Mouse (Mus musculus): ENCODE data around the gene Tppp. TPM values are rescaled to one million over a fixed set of nuclear protein-coding genes. Genes with fewer than 3 reads are reported as not detected.

Tppp gene
- total RNA-seq, 2 experiments from 2014 or later = 17.2 to 24.1 TPM

Other genes starting within 250 kb of the Tppp start
- gene Nkd2, start 161.8 kb upstream of the Tppp start, total RNA-seq (2021) = 1 to 10 TPM; 1.7 to 2.2 TPM
- gene Trip13, start 71.6 kb upstream of the Tppp start, total RNA-seq (2021) = 1 to 10 TPM in 1 of 2 experiments, under 1 TPM in 1; 0.62 to 1.4 TPM
- 10 to 100 TPM; 23.3 to 24.8 TPM for gene Brd9, start 71.6 kb upstream of the Tppp start, total RNA-seq (2021)
- gene Zdhhc11, start 45.6 kb upstream of the Tppp start, total RNA-seq (2021) = not detected
- gene Cep72, start 52.9 kb downstream of the Tppp start, total RNA-seq (2021) = 1 to 10 TPM; 1.6 to 2.2 TPM
- gene Slc9a3, start 112.0 kb downstream of the Tppp start, total RNA-seq (2021) = under 1 TPM; 0.38 to 0.44 TPM
- gene Exoc3, start 199.3 kb downstream of the Tppp start, total RNA-seq (2021) = 10 to 100 TPM; 47.8 to 52.9 TPM

Measured in heart, postnatal 14 days (tissue).